Mouse (Mus musculus) MEL-GATA-1-ER (cell line): ENCODE measurements around the gene Usp42.

Experiments used
- DNase-seq: peaks from one replicate; pipeline ENCODE4 v3.0.0-alpha.2; 2012; ENCODE audit warnings: low read depth; ENCODE audit errors: extremely low read depth

Gene Usp42

GRCm38 (mm10) chr5:143690392-143690791 lies 41.7 kb downstream of the Usp42 start:
- DNase-seq = no peak

GRCm38 (mm10) chr5:143687589-143687988 lies 44.5 kb downstream of the Usp42 start:
- DNase-seq = no peak

- no peak for DNase-seq
These were observed 45.6 kb downstream of the Usp42 start for GRCm38 (mm10) chr5:143686456-143686855.

- DNase-seq = no peak
These were observed 47.1 kb downstream of the Usp42 start for GRCm38 (mm10) chr5:143684911-143685390.

GRCm38 (mm10) chr5:143683696-143684095 lies 48.4 kb downstream of the Usp42 start:
- DNase-seq = no peak

GRCm38 (mm10) chr5:143679654-143680053 lies 52.4 kb downstream of the Usp42 start:
- no peak for DNase-seq

GRCm38 (mm10) chr5:143678634-143679271 lies 53.3 kb downstream of the Usp42 start:
- no peak for DNase-seq

GRCm38 (mm10) chr5:143677363-143677762 lies 54.7 kb downstream of the Usp42 start:
- DNase-seq = no peak

- DNase-seq = no peak
These were observed 55.7 kb downstream of the Usp42 start for GRCm38 (mm10) chr5:143676218-143676985.

- no peak for DNase-seq
These were observed 57.5 kb downstream of the Usp42 start for GRCm38 (mm10) chr5:143674576-143674975.

GRCm38 (mm10) chr5:143670740-143671415 lies 61.2 kb downstream of the Usp42 start:
- DNase-seq = no peak

- no peak for DNase-seq
These were observed 62.2 kb downstream of the Usp42 start for GRCm38 (mm10) chr5:143669839-143670238.

- no peak for DNase-seq
These were observed 62.7 kb downstream of the Usp42 start for GRCm38 (mm10) chr5:143669393-143669792.

GRCm38 (mm10) chr5:143668884-143669283 lies 63.2 kb downstream of the Usp42 start:
- DNase-seq = no peak

GRCm38 (mm10) chr5:143666015-143666414 lies 66.1 kb downstream of the Usp42 start:
- no peak for DNase-seq

GRCm38 (mm10) chr5:143665561-143665960 lies 66.5 kb downstream of the Usp42 start:
- DNase-seq = no peak

- no peak for DNase-seq
These were observed 68.9 kb downstream of the Usp42 start for GRCm38 (mm10) chr5:143663074-143663687.
